Mouse (Mus musculus) liver, embryonic 12.5 days (tissue): ENCODE data around the gene Emilin2. TPM values are rescaled to one million over a fixed set of nuclear protein-coding genes. Genes with fewer than 3 reads are reported as not detected.

Source experiments
- ATAC-seq: fragments of 200-750 bp; cut with Nextera tagmentation; 2 replicates; pipeline ENCODE4 v1.8.0; 2017; ENCODE audit warnings: moderate number of reproducible peaks, mild to moderate bottlenecking, moderate library complexity
- H3K27ac ChIP-seq: fragments of 300-500 bp; sonication (generic); 2 replicates; pipeline ENCODE4 v1.5.1; 2016; ENCODE audit warnings: mild to moderate bottlenecking
- H3K27me3 ChIP-seq: fragments of 300-500 bp; sonication (generic); replicated peaks from 2 replicates; pipeline ENCODE4 v1.6.1; 2016; ENCODE audit warnings: mild to moderate bottlenecking, moderate library complexity
- H3K36me3 ChIP-seq: fragments of 300-500 bp; sonication (generic); 2 replicates; pipeline ENCODE4 v1.6.1; 2016; ENCODE audit warnings: mild to moderate bottlenecking, moderate library complexity
- H3K4me1 ChIP-seq: fragments of 300-500 bp; sonication (generic); 2 replicates; pipeline ENCODE4 v1.6.1; 2016
- H3K4me2 ChIP-seq: fragments of 300-500 bp; sonication (generic); 2 replicates; pipeline ENCODE4 v1.6.1; 2016; ENCODE audit warnings: mild to moderate bottlenecking, moderate library complexity
- H3K4me3 ChIP-seq: fragments of 300-500 bp; sonication (generic); 2 replicates; pipeline ENCODE4 v1.5.1; 2016; ENCODE audit warnings: mild to moderate bottlenecking, moderate library complexity
- H3K9ac ChIP-seq: fragments of 300-500 bp; sonication (generic); 2 replicates; pipeline ENCODE4 v1.6.1; 2016; ENCODE audit warnings: mild to moderate bottlenecking, moderate library complexity
- H3K9me3 ChIP-seq: fragments of 300-500 bp; sonication (generic); replicated peaks from 2 replicates; pipeline ENCODE4 v1.6.1; 2016; ENCODE audit warnings: mild to moderate bottlenecking, moderate library complexity
- WGBS: fragments of 180-500 bp; shearing (Covaris S2); methylation state at CpG from one replicate; pipeline ENCODE4 v1.1.7; 2016; ENCODE audit not compliant: insufficient replicate concordance; 5-methylcytosine and 5-hydroxymethylcytosine counted together
- polyA plus RNA-seq: library from polyadenylated mRNA; unstranded; fragments of >200 nt; fragmentation: Nextera tagmentation; extraction: Ambion mirVana; gene quantifications from 2 replicates; pipeline ENCODE4 v1.2.1, GENCODE M21; 2016

The Emilin2 gene
- polyA plus RNA-seq, 1 experiment from 2014 or later: 28.9 TPM

GRCm38 (mm10) chr17:71299879-71300278 is 11.9 kb downstream of the Emilin2 start:
- H3K27me3 ChIP-seq: no peaks in the 10 kb centered on the region
- H3K4me1 ChIP-seq: peaks cover 28% of the 10 kb centered on the region
- no peaks in the 10 kb centered on the region; the same call in 1 of the 2 replicates for H3K9me3 ChIP-seq
- no peak overlapping the region for H3K4me2 ChIP-seq
- no peak overlapping the region for H3K9ac ChIP-seq
- peaks cover 30% of the 10 kb centered on the region for H3K36me3 ChIP-seq
- WGBS: 73% methylated on average over 4 of the region's 4 CpGs
- ATAC-seq: no peak
- no peak overlapping the region for H3K4me3 ChIP-seq
- peak overlapping the region; percentile 28; the same call in 1 of the 2 replicates for H3K27ac ChIP-seq

DNA sequence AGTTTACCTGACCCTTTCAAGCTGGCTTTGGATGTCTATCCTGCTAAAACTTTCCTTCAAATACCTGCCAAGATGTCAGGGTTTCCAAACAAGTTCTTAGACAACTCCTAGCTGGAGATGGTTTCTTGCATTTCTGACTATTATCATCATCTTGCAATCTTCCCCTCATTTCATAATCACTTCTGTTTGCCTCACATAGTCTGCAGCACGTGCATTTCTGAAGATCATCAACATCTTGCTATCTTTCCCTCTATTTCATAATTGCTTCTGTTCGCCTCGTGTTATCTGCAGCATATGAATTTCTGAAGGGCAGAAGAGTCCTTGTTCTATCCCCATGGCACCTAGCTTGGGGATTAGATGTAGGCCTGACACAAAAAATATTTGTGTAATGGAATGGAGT is 17.2 kb downstream of the Emilin2 start:
- 33% methylated on average over 3 of the region's 3 CpGs for WGBS
- ATAC-seq: no peak
- Histone ChIP-seq H3K9ac (peak overlapping the region; percentile 19; the same call in 1 of the 2 replicates), H3K9me3 (no peaks in the 10 kb centered on the region; the same call in 1 of the 2 replicates), H3K27me3 (no peaks in the 10 kb centered on the region), H3K4me1 (peaks cover 70% of the 10 kb centered on the region), H3K4me2 (no peak overlapping the region), H3K27ac (peak overlapping the region; percentile 97), H3K4me3 (no peak overlapping the region), H3K36me3 (peaks cover 18% of the 10 kb centered on the region)

DNA sequence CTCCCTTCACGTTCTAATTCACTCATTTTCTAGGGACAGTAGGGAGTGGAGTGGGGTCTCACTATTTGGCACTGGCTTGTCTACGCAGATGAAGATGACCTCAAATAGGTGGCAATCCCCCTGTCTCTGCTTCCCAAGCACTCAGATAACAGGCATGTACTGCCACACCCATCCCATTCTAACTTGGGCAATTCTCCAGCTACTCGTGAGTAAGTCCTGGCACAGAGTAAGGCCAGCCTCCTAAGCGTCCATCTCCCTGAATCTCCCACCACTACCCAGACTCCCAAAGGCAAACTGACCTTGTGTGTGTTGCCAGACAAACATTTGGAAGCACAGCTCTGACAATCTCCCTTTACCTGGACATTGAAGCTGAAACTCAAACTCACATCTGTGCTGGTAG is 18.9 kb downstream of the Emilin2 start:
- peak overlapping the region; percentile 97 for H3K27ac ChIP-seq
- peaks cover 85% of the 10 kb centered on the region for H3K4me1 ChIP-seq
- H3K9me3 ChIP-seq: no peaks in the 10 kb centered on the region
- H3K4me3 ChIP-seq: no peak overlapping the region
- peak overlapping the region; percentile 35 for H3K4me2 ChIP-seq
- WGBS: 42% methylated on average over 4 of the region's 4 CpGs
- no peak overlapping the region; the same call in 1 of the 2 replicates for H3K9ac ChIP-seq
- no peaks in the 10 kb centered on the region for H3K27me3 ChIP-seq
- 0 out of 2 replicates have a peak, but pooled peaks cover 3% of the 10 kb centered on the region for H3K36me3 ChIP-seq
- ATAC-seq: no peak

GRCm38 (mm10) chr17:71291897-71292420 is 19.8 kb downstream of the Emilin2 start:
- Histone ChIP-seq H3K9ac (0 out of 2 replicates have a peak overlapping the region, but pooled peaks have one; percentile 22), H3K27ac (peak overlapping the region; percentile 97), H3K9me3 (no peaks in the 10 kb centered on the region), H3K4me1 (peaks cover 88% of the 10 kb centered on the region), H3K27me3 (no peaks in the 10 kb centered on the region), H3K36me3 (0 out of 2 replicates have a peak, but pooled peaks cover 3% of the 10 kb centered on the region), H3K4me2 (peak overlapping the region; percentile 60), H3K4me3 (no peak overlapping the region)
- 64% methylated on average over 6 of the region's 6 CpGs for WGBS
- ATAC-seq: no peak

DNA sequence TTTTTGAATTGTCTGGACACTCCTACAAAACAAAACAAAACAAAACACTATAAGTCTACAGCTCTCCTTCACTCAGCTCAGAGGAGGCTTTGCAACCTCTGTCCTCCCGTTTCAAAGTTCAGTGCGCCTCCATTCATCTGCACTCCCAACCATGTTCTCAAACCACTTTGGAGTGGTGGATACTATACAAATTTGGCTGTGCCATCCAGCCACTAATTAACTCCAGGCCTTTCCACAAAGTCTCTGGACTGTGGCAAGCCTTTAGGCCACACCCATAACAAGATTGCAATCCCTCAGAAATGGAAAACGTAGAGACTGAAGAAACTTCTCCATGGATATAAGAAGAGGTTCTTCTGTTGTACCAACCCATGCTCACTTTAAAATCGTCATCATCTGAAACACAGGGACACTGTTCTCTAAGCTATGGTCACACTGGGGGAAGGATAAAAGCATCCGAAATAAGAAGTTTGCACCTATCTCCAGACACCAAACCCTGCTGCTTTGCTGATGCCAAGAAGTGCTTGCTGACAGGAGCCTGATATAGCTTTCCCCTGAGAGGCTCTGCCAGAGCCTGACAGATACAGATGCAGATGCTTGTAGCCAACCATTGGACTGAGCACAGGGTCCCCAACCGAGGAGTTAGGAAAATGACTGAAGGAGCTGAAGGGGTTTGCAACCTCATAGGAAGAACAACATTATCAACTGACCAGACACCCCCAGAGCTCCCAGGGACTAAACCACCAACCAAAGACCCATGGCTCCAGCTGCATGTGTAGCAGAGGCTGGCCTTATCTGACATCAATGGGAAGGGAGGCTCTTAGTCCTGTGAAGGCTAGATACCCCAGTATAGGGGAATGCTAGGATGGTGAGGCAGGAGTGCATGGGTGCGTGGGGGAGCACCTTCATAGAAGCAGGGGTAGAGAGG is 21.0 kb downstream of the Emilin2 start:
- Histone ChIP-seq H3K9ac (peak overlapping the region; percentile 29), H3K36me3 (0 out of 2 replicates have a peak, but pooled peaks cover 3% of the 10 kb centered on the region), H3K27me3 (no peaks in the 10 kb centered on the region), H3K9me3 (no peaks in the 10 kb centered on the region), H3K4me2 (peak overlapping the region; percentile 60), H3K4me1 (peaks cover 99% of the 10 kb centered on the region), H3K4me3 (peak overlapping the region; percentile 18; the same call in 1 of the 2 replicates), H3K27ac (peak overlapping the region; percentile 97)
- ATAC-seq: peak; percentile 88
- 34% methylated on average over 7 of the region's 7 CpGs for WGBS

DNA sequence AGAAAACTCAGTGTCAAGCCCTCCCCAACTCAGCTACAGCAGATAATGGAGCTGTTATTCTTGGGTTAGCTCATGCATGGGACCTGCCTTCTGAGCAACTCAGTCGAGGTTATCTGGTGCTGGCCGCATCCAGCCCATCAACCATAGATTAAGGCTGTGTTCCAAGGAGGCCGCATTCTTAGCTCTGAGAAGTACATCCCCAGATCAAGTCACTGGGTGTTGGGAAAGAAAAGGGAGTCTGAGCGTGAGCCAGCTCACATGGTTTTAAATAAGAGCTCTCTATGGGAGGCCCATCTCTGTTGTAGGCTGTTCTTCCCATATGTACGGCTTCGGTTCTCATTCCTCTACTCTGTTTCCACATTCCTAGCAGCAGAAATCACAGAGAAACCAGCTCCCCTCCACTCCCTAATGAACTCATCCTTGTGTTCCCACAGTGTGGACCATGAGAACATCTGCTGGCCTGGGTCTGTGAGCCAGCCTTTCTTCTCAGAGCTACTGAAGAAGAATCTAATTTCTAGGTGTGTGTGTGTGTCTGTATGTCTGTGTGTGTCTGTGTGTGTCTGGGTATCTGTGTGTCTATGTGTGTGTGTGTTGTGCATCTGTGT is 22.1 kb downstream of the Emilin2 start:
- peak overlapping the region; percentile 97 for H3K27ac ChIP-seq
- peak overlapping the region; percentile 29 for H3K9ac ChIP-seq
- H3K36me3 ChIP-seq: 0 out of 2 replicates have a peak, but pooled peaks cover 3% of the 10 kb centered on the region
- ATAC-seq: peak; percentile 57
- H3K9me3 ChIP-seq: no peaks in the 10 kb centered on the region
- H3K27me3 ChIP-seq: no peaks in the 10 kb centered on the region
- no peak overlapping the region for H3K4me3 ChIP-seq
- H3K4me2 ChIP-seq: peak overlapping the region; percentile 60
- peaks cover 100% of the 10 kb centered on the region for H3K4me1 ChIP-seq
- 41% methylated on average over 6 of the region's 6 CpGs for WGBS

DNA sequence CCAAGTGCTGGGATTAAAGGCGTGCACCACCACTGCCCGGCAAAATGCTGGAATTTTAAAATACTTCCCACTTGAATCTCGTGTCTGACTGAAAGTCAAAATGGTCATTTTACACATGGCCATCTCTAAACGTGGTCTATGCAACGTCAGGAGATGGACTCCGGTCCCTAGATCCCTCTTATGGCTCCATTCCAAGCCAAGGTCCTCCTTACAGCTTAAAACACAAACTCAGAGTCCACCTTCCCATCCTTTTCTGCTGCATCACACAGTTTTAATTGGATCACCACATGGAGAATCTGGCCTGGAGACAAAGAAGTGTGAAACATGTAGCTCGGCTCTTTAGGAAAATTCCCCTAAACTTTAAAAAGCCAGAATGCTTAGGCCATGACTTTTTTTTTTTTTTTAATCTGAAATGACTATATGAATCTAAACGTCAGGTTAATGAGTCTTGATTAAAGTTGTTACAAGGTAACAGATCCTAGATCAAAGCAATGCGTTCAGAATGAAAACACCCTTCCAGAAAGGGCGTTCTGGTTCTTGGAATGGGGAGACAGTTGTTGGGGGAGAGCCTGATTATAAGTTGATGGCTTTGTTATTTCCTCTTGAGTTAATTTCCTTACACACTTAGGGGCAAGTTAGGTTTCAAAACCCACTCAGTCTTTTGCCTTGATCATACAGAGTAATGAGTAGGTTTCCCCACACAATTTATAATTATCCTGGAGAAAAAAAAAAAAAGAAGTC is 22.8 kb downstream of the Emilin2 start:
- 63% methylated on average over 10 of the region's 10 CpGs for WGBS
- Histone ChIP-seq H3K4me2 (peak overlapping the region; percentile 60), H3K4me3 (no peak overlapping the region), H3K9ac (peak overlapping the region; percentile 3; the same call in 1 of the 2 replicates), H3K27ac (peak overlapping the region; percentile 97), H3K4me1 (peaks cover 100% of the 10 kb centered on the region), H3K9me3 (no peaks in the 10 kb centered on the region), H3K36me3 (0 out of 2 replicates have a peak, but pooled peaks cover under 1% of the 10 kb centered on the region), H3K27me3 (no peaks in the 10 kb centered on the region)
- no peak for ATAC-seq

DNA sequence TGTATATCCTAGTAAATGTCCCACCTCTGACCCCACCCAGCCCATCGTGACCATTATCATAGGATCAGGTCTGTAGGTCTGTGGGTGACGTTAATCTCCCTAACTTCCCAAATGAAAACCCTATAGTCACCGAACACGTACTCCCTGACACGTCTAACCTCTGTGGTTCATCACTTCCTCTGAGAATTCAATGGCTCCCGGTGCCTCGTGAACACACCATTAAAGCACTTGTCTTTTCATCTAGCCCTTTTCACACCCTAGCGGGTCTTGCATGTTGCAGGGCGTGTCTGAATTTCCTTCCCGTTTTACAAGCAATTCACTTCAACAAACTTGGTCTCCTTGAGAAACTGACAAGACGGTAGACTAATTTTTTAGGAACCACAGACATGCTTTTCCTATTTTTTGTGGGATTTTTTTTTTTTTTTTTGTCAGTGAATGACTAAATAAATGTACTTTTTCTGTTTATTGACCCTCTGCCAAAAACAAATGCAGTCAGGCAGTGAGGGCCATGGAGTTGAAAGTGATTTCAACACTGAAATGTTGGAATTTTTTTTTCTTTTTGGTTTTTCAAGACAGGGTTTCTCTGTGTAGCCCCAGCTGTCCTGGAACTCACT is 23.5 kb downstream of the Emilin2 start:
- H3K27me3 ChIP-seq: no peaks in the 10 kb centered on the region
- no peak for ATAC-seq
- 20% methylated on average over 11 of the region's 11 CpGs for WGBS
- H3K9me3 ChIP-seq: no peaks in the 10 kb centered on the region
- H3K4me1 ChIP-seq: peaks cover 99% of the 10 kb centered on the region
- H3K27ac ChIP-seq: peak overlapping the region; percentile 97
- peak overlapping the region; percentile 40 for H3K4me2 ChIP-seq
- H3K36me3 ChIP-seq: no peaks in the 10 kb centered on the region
- no peak overlapping the region for H3K4me3 ChIP-seq
- peak overlapping the region; percentile 43; the same call in 1 of the 2 replicates for H3K9ac ChIP-seq

DNA sequence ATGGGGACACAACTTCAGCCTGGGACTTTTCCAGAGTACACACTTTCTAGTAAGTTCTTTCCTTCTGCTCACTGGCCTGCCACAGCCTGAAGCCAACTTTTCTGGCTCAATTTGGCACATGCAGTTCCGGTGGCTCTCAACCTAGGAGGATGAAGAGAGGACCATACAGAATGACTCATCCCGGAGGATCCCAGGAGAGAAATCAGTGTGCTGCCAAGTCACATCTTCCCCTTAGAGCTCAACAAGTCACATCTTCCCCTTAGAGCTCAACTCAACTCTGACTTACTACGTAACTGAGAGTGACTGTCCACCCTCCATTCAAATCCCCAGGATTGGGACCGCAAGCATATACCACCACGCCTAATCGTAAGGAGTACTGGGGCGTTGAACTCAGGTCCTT is 24.2 kb downstream of the Emilin2 start:
- peaks cover 99% of the 10 kb centered on the region for H3K4me1 ChIP-seq
- no peak for ATAC-seq
- WGBS: 87% methylated on average over 7 of the region's 7 CpGs

GRCm38 (mm10) chr17:71285929-71286328 is 25.8 kb downstream of the Emilin2 start:
- H3K4me1 ChIP-seq: peaks cover 85% of the 10 kb centered on the region
- H3K4me2 ChIP-seq: peak overlapping the region; percentile 53
- 28% methylated on average over 6 of the region's 6 CpGs for WGBS
- H3K9ac ChIP-seq: peak overlapping the region; percentile 58
- peak; percentile 69 for ATAC-seq
- H3K27ac ChIP-seq: peak overlapping the region; percentile 97
- no peak overlapping the region for H3K4me3 ChIP-seq
- H3K36me3 ChIP-seq: no peaks in the 10 kb centered on the region
- H3K9me3 ChIP-seq: no peaks in the 10 kb centered on the region
- H3K27me3 ChIP-seq: no peaks in the 10 kb centered on the region

More for the DNA sequence above, 24.2 kb downstream of the Emilin2 start:
- H3K27ac ChIP-seq: peak overlapping the region; percentile 97
- H3K9me3 ChIP-seq: no peaks in the 10 kb centered on the region
- H3K4me3 ChIP-seq: no peak overlapping the region
- peak overlapping the region; percentile 40; the same call in 1 of the 2 replicates for H3K4me2 ChIP-seq
- no peaks in the 10 kb centered on the region for H3K27me3 ChIP-seq
- no peaks in the 10 kb centered on the region for H3K36me3 ChIP-seq
- H3K9ac ChIP-seq: no peak overlapping the region

DNA sequence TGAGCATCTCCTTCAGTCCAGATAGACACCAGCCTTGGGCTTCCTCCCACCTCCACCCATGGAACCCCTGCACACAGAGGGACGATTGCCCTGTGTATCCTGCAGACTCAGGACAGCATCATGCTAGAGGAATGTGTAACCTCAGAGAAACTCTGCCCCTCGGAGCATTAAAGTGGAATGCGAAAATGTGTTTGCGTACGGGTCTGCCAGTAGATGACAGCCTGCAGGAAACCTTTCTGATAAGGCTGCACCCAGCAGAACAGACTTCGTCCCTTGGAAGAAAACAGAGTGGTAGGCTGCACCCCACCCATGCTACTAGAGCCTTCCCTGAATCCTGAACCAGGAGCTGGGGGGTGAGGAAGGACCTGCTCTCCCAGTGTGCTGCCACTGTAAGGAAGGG is 26.9 kb downstream of the Emilin2 start:
- WGBS: 11% methylated on average over 6 of the region's 6 CpGs
- Histone ChIP-seq H3K4me1 (peaks cover 84% of the 10 kb centered on the region), H3K9me3 (no peaks in the 10 kb centered on the region), H3K36me3 (0 out of 2 replicates have a peak, but pooled peaks cover 4% of the 10 kb centered on the region), H3K9ac (peak overlapping the region; percentile 58), H3K4me2 (peak overlapping the region; percentile 53), H3K27ac (peak overlapping the region; percentile 97), H3K4me3 (peak overlapping the region; percentile 11; the same call in 1 of the 2 replicates), H3K27me3 (no peaks in the 10 kb centered on the region)
- ATAC-seq: peak; percentile 66; the same call in 1 of the 2 replicates
